Mouse (Mus musculus) stomach, embryonic 15.5 days (tissue): ENCODE measurements at regions not wholly inside any gene's neighbourhood (a gene's known extent, or its start where the extent isn't known, plus 50 kb on each side); places are given as distances from the start of the nearest gene placed in this dataset.
A peak's percentile ranks its signal among the peaks of the same experiment; 100 is the strongest.

Experiments used
- ATAC-seq: fragments of 200-750 bp; cut with Nextera tagmentation; 2 replicates; pipeline ENCODE4 v1.8.0; 2017; ENCODE audit warnings: low read depth, moderate number of reproducible peaks, moderate TSS enrichment; ENCODE audit not compliant: insufficient read depth, low FRiP score
- H3K27ac ChIP-seq: fragments of 300-500 bp; sonication (generic); 2 replicates; pipeline ENCODE4 v1.5.1; 2015; ENCODE audit warnings: mild to moderate bottlenecking, inconsistent platforms
- H3K27me3 ChIP-seq: fragments of 300-500 bp; sonication (generic); replicated peaks from 2 replicates; pipeline ENCODE4 v1.6.1; 2015; ENCODE audit warnings: inconsistent platforms
- H3K36me3 ChIP-seq: fragments of 300-500 bp; sonication (generic); 2 replicates; pipeline ENCODE4 v1.6.1; 2015; ENCODE audit warnings: inconsistent platforms
- H3K4me1 ChIP-seq: fragments of 300-500 bp; sonication (generic); 2 replicates; pipeline ENCODE4 v1.6.1; 2015; ENCODE audit warnings: inconsistent platforms
- H3K4me2 ChIP-seq: fragments of 300-500 bp; sonication (generic); 2 replicates; pipeline ENCODE4 v1.6.1; 2015; ENCODE audit warnings: mild to moderate bottlenecking, inconsistent platforms
- H3K4me3 ChIP-seq: fragments of 300-500 bp; sonication (generic); replicated peaks from 2 replicates; pipeline ENCODE4 v1.5.1; 2015; ENCODE audit warnings: inconsistent platforms
- H3K9ac ChIP-seq: fragments of 300-500 bp; sonication (generic); 2 replicates; pipeline ENCODE4 v1.6.1; 2015; ENCODE audit warnings: inconsistent platforms
- H3K9me3 ChIP-seq: fragments of 300-500 bp; sonication (generic); 2 replicates; pipeline ENCODE4 v1.6.1; 2016; ENCODE audit warnings: inconsistent platforms
- WGBS: fragments of 180-500 bp; shearing (Covaris S2); methylation state at CpG from one replicate; pipeline ENCODE4 v1.1.7; 2015; 5-methylcytosine and 5-hydroxymethylcytosine counted together

- Histone ChIP-seq H3K9ac (no peak overlapping the region), H3K4me1 (0 out of 2 replicates have a peak, but pooled peaks cover 4% of the 10 kb centered on the region), H3K4me2 (no peak overlapping the region), H3K36me3 (no peaks in the 10 kb centered on the region), H3K27ac (no peak overlapping the region), H3K9me3 (no peaks in the 10 kb centered on the region), H3K4me3 (no peak overlapping the region), H3K27me3 (no peaks in the 10 kb centered on the region)
- no peak for ATAC-seq
Measured at GRCm38 (mm10) chr7:136590947-136591346, 303.5 kb upstream of the Mgmt start.

- no peaks in the 10 kb centered on the region for H3K27me3 ChIP-seq
- H3K4me1 ChIP-seq = no peaks in the 10 kb centered on the region
- no peak for ATAC-seq
- H3K9me3 ChIP-seq = no peaks in the 10 kb centered on the region
- no peak overlapping the region for H3K4me3 ChIP-seq
- H3K27ac ChIP-seq = no peak overlapping the region
- no peak overlapping the region for H3K9ac ChIP-seq
- 61% methylated on average over 7 of the region's 7 CpGs for WGBS
- no peaks in the 10 kb centered on the region for H3K36me3 ChIP-seq
- H3K4me2 ChIP-seq = no peak overlapping the region
Measured at GRCm38 (mm10) chr7:136607278-136608120, 286.9 kb upstream of the Mgmt start.

GRCm38 (mm10) chr7:136613496-136613895 is 280.9 kb upstream of the Mgmt start:
- 64% methylated on average over 4 of the region's 4 CpGs for WGBS

GRCm38 (mm10) chr7:136624496-136624895 is 269.9 kb upstream of the Mgmt start:
- Histone ChIP-seq H3K4me2 (no peak overlapping the region), H3K4me1 (no peaks in the 10 kb centered on the region), H3K9me3 (no peaks in the 10 kb centered on the region), H3K27me3 (no peaks in the 10 kb centered on the region), H3K9ac (no peak overlapping the region), H3K36me3 (no peaks in the 10 kb centered on the region), H3K4me3 (no peak overlapping the region), H3K27ac (no peak overlapping the region)
- WGBS = 56% methylated on average over 4 of the region's 4 CpGs
- ATAC-seq = no peak

More at GRCm38 (mm10) chr7:136613496-136613895, 280.9 kb upstream of the Mgmt start:
- Histone ChIP-seq H3K36me3 (no peaks in the 10 kb centered on the region), H3K4me1 (no peaks in the 10 kb centered on the region), H3K9ac (no peak overlapping the region), H3K27me3 (no peaks in the 10 kb centered on the region), H3K4me2 (no peak overlapping the region), H3K9me3 (no peaks in the 10 kb centered on the region), H3K27ac (no peak overlapping the region), H3K4me3 (no peak overlapping the region)
- ATAC-seq = no peak

GRCm38 (mm10) chr7:136631089-136631488 is 263.3 kb upstream of the Mgmt start:
- H3K27ac ChIP-seq = no peak overlapping the region
- 51% methylated on average over 3 of the region's 3 CpGs for WGBS
- no peaks in the 10 kb centered on the region for H3K9me3 ChIP-seq
- no peak overlapping the region for H3K4me3 ChIP-seq
- ATAC-seq = no peak
- H3K4me1 ChIP-seq = no peaks in the 10 kb centered on the region
- H3K9ac ChIP-seq = no peak overlapping the region
- H3K27me3 ChIP-seq = no peaks in the 10 kb centered on the region
- H3K36me3 ChIP-seq = no peaks in the 10 kb centered on the region
- no peak overlapping the region for H3K4me2 ChIP-seq

- H3K27ac ChIP-seq = no peak overlapping the region
- no peak overlapping the region for H3K4me3 ChIP-seq
- no peaks in the 10 kb centered on the region for H3K27me3 ChIP-seq
- no peak overlapping the region for H3K9ac ChIP-seq
- H3K4me1 ChIP-seq = no peaks in the 10 kb centered on the region
- no peak overlapping the region for H3K4me2 ChIP-seq
- no peaks in the 10 kb centered on the region for H3K36me3 ChIP-seq
- 11% methylated on average over 5 of the region's 5 CpGs for WGBS
- ATAC-seq = no peak
- no peaks in the 10 kb centered on the region for H3K9me3 ChIP-seq
Measured at GRCm38 (mm10) chr7:136640160-136640559, 254.3 kb upstream of the Mgmt start.

GRCm38 (mm10) chr7:136640771-136641170 is 253.6 kb upstream of the Mgmt start:
- Histone ChIP-seq H3K4me1 (no peaks in the 10 kb centered on the region), H3K27me3 (no peaks in the 10 kb centered on the region), H3K9ac (no peak overlapping the region), H3K36me3 (no peaks in the 10 kb centered on the region), H3K9me3 (no peaks in the 10 kb centered on the region), H3K4me3 (no peak overlapping the region), H3K27ac (no peak overlapping the region), H3K4me2 (no peak overlapping the region)
- ATAC-seq = no peak
- 73% methylated on average over 7 of the region's 7 CpGs for WGBS

- Histone ChIP-seq H3K27ac (no peak overlapping the region), H3K4me2 (no peak overlapping the region), H3K36me3 (no peaks in the 10 kb centered on the region), H3K9ac (no peak overlapping the region), H3K9me3 (no peaks in the 10 kb centered on the region), H3K4me1 (no peaks in the 10 kb centered on the region), H3K4me3 (no peak overlapping the region), H3K27me3 (no peaks in the 10 kb centered on the region)
- 84% methylated on average over 4 of the region's 4 CpGs for WGBS
- ATAC-seq = no peak
Measured at GRCm38 (mm10) chr7:136649796-136650195, 244.6 kb upstream of the Mgmt start.

GRCm38 (mm10) chr7:136659930-136660329 is 234.5 kb upstream of the Mgmt start:
- Histone ChIP-seq H3K9me3 (no peaks in the 10 kb centered on the region), H3K27me3 (no peaks in the 10 kb centered on the region), H3K4me3 (no peak overlapping the region), H3K4me1 (no peaks in the 10 kb centered on the region), H3K4me2 (no peak overlapping the region), H3K9ac (no peak overlapping the region), H3K27ac (no peak overlapping the region), H3K36me3 (no peaks in the 10 kb centered on the region)
- peak; percentile 18; the same call in 1 of the 2 replicates for ATAC-seq

- no peak for ATAC-seq
- Histone ChIP-seq H3K9me3 (no peaks in the 10 kb centered on the region), H3K4me3 (no peak overlapping the region), H3K36me3 (no peaks in the 10 kb centered on the region), H3K27me3 (no peaks in the 10 kb centered on the region), H3K4me2 (no peak overlapping the region), H3K4me1 (no peaks in the 10 kb centered on the region), H3K9ac (no peak overlapping the region), H3K27ac (no peak overlapping the region)
- 62% methylated on average over 2 of the region's 2 CpGs for WGBS
Measured at GRCm38 (mm10) chr7:136660401-136660800, 234.0 kb upstream of the Mgmt start.

- no peaks in the 10 kb centered on the region for H3K4me1 ChIP-seq
- H3K36me3 ChIP-seq = no peaks in the 10 kb centered on the region
- H3K4me2 ChIP-seq = no peak overlapping the region
- no peak overlapping the region for H3K27ac ChIP-seq
- no peaks in the 10 kb centered on the region for H3K27me3 ChIP-seq
- no peak overlapping the region for H3K4me3 ChIP-seq
- no peak for ATAC-seq
- no peaks in the 10 kb centered on the region for H3K9me3 ChIP-seq
- 65% methylated on average over 10 of the region's 10 CpGs for WGBS
- no peak overlapping the region for H3K9ac ChIP-seq
Measured at GRCm38 (mm10) chr7:136664424-136665082, 229.9 kb upstream of the Mgmt start.

GRCm38 (mm10) chr7:136665901-136666300 is 228.5 kb upstream of the Mgmt start:
- Histone ChIP-seq H3K9me3 (no peaks in the 10 kb centered on the region), H3K4me2 (no peak overlapping the region), H3K27ac (no peak overlapping the region), H3K36me3 (no peaks in the 10 kb centered on the region), H3K4me3 (no peak overlapping the region), H3K4me1 (no peaks in the 10 kb centered on the region), H3K9ac (no peak overlapping the region), H3K27me3 (no peaks in the 10 kb centered on the region)
- 86% methylated on average over 2 of the region's 2 CpGs for WGBS
- ATAC-seq = no peak
